Mouse (Mus musculus): ENCODE results near the gene Tmem253. TPM values are rescaled to one million over a fixed set of nuclear protein-coding genes. Genes with fewer than 3 reads are reported as not detected.
"Not testable (repeated sequence)": the region's sequence is repeated elsewhere in the genome, so short reads cannot be mapped to it uniquely, and the experiment has no call there.

Gene Tmem253
- total RNA-seq, 4 experiments from 2014 or later = 0.51 to 0.59 TPM; not detected in 2

GRCm38 (mm10) chr14:52021138-52021529 is 5.7 kb downstream of the Tmem253 start:
- no peak for DNase-seq (ENCODE audit: low spot score in 2 of 2)

GRCm38 (mm10) chr14:52021568-52022212 is 6.2 kb downstream of the Tmem253 start:
- no peak for DNase-seq (ENCODE audit: low spot score in 2 of 2)

GRCm38 (mm10) chr14:52022244-52022708 is 6.8 kb downstream of the Tmem253 start:
- no peak for DNase-seq (ENCODE audit: low spot score in 2 of 2)

- peak; percentile 70 to 79 for DNase-seq (ENCODE audit: low spot score in 2 of 2)
Measured at GRCm38 (mm10) chr14:52022709-52023459, 7.4 kb downstream of the Tmem253 start.

GRCm38 (mm10) chr14:52024133-52024532 is 8.7 kb downstream of the Tmem253 start:
- no peak for DNase-seq (ENCODE audit: low spot score in 2 of 2)

GRCm38 (mm10) chr14:52026342-52026741 is 10.9 kb downstream of the Tmem253 start:
- no peak for DNase-seq (ENCODE audit: low spot score in 2 of 2)

GRCm38 (mm10) chr14:52035926-52036325 is 20.5 kb downstream of the Tmem253 start:
- no peak for DNase-seq (ENCODE audit: low spot score in 2 of 2)

- no peak for DNase-seq (ENCODE audit: low spot score in 2 of 2)
Measured at GRCm38 (mm10) chr14:52039332-52039731, 23.9 kb downstream of the Tmem253 start.

- DNase-seq (ENCODE audit: low spot score in 2 of 2) = not testable (repeated sequence)
Measured at GRCm38 (mm10) chr14:52042359-52042758, 26.9 kb downstream of the Tmem253 start, which contains the start of gene Olfr221. TSS of gene Olfr221 (minus strand) at chr14:52042459.

- DNase-seq (ENCODE audit: low spot score in 2 of 2) = peak in 1 of 2 experiments; percentile 23
Measured at GRCm38 (mm10) chr14:52043446-52043845, 28.0 kb downstream of the Tmem253 start.

GRCm38 (mm10) chr14:52044901-52045678 is 29.6 kb downstream of the Tmem253 start:
- DNase-seq (ENCODE audit: low spot score in 2 of 2) = no peak

GRCm38 (mm10) chr14:52045966-52046565 is 30.6 kb downstream of the Tmem253 start:
- DNase-seq (ENCODE audit: low spot score in 2 of 2) = no peak

GRCm38 (mm10) chr14:52052720-52053119 is 37.3 kb downstream of the Tmem253 start:
- not testable (repeated sequence) for DNase-seq (ENCODE audit: low spot score in 2 of 2)

GRCm38 (mm10) chr14:52059982-52060381 is 44.5 kb downstream of the Tmem253 start:
- DNase-seq (ENCODE audit: low spot score in 2 of 2) = no peak

GRCm38 (mm10) chr14:52060800-52061199 is 45.3 kb downstream of the Tmem253 start:
- no peak for DNase-seq (ENCODE audit: low spot score in 2 of 2)

- DNase-seq (ENCODE audit: low spot score in 2 of 2) = no peak
Measured at GRCm38 (mm10) chr14:52061798-52062197, 46.3 kb downstream of the Tmem253 start.

- no peak for DNase-seq (ENCODE audit: low spot score in 2 of 2)
Measured at GRCm38 (mm10) chr14:52066135-52066534, 50.7 kb downstream of the Tmem253 start.
